In the genomic region with DNA sequence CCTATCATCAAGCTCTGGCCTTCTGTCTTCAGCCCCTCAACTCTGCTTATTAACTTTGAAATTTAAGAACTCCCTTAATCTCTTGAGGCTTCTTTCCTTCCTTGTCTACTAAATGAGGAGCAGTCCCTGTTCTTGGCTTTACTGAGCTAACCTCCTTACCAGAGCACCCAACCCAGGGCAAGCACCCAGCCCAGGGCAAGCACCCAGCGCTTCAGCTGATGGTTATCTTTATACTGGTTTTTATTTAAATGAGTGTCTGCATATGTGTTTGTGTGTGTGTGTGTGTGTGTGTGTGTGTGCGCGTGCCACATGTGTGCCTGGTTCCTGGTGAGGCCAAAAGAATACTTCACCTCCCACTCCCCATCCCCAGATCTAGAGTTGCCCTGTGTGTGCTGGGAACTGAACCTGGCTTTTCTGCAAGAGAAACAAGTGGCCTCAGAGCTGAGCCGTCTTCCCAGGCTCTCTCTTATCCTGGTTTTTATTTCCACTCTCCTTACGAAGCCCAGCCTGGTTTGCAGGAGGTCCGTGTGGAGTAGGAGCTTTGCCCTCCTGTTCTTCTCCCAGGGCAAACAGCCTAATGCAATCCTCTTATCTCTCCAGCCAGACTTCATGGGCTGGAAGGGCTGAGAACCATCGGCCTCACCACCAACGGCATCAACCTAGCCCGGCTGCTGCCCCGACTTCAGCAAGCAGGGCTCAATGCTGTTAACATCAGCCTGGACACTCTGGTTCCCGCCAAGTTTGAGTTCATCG, we compare ENCODE assay signal across 12 mouse cellular contexts. TPM values are rescaled to one million over a fixed set of nuclear protein-coding genes. Genes with fewer than 3 reads are reported as not detected.
DNase-seq lines count a peak whose midpoint lies in the region; ATAC-seq and TF ChIP-seq lines count a peak whose summit lies in the region.
"Had no signal": no experiment of that assay in that cellular context is flagged by ENCODE, and none has a peak within 500 bp of the region (broad histone marks: within the 10 kb centered on the region; RNA-seq: fewer than 3 reads in every experiment).

No protein-coding gene starts in this region.

- H3K4me1 ChIP-seq in liver, embryonic 14.5 days (replicated peaks; ENCODE audit: control insufficient read depth in 2 of 2, insufficient read depth in 2 of 2, low read length in 1 of 2): peaks cover 48 to 59% of the 10 kb centered on the region in 2 experiments
- no peaks in the 10 kb centered on the region; the same call in 1 of the 2 replicates for H3K4me1 ChIP-seq in stomach, embryonic 16.5 days (ENCODE audit: control insufficient read depth, insufficient read depth, low read length)

- intact Hi-C loops in heart, postnatal 14 days (cut with DNase I): no loop called here

- H3K9me3 ChIP-seq in liver, embryonic 14.5 days (ENCODE audit: control insufficient read depth, low read length): no peaks in the 10 kb centered on the region; the same call in none of the 2 replicates
- H3K9me3 ChIP-seq in stomach, embryonic 16.5 days (replicated peaks; ENCODE audit: control insufficient read depth, low read length): no peaks in the 10 kb centered on the region

- no peaks in the 10 kb centered on the region for H3K27me3 ChIP-seq in liver, embryonic 14.5 days (ENCODE audit: control insufficient read depth, insufficient read depth, low read length)
- no peaks in the 10 kb centered on the region for H3K27me3 ChIP-seq in stomach, embryonic 16.5 days (ENCODE audit: control insufficient read depth, insufficient read depth, low read length)

- peak overlapping the region; percentile 45 to 52 for H3K4me3 ChIP-seq in liver, embryonic 14.5 days (ENCODE audit: insufficient read depth in 1 of 2, low read depth in 2 of 2, low read length in 2 of 2)
- H3K4me3 ChIP-seq in stomach, embryonic 16.5 days (replicated peaks; ENCODE audit: low read length): no peak overlapping the region
- H3K4me3 ChIP-seq: layer of hippocampus, adult 2 months had no signal

- ATAC-seq in liver, embryonic 14.5 days (ENCODE audit: insufficient read depth): peak; percentile 93
- ATAC-seq in stomach, embryonic 16.5 days (ENCODE audit: insufficient read depth, low FRiP score): peak; percentile 56; the same call in 1 of the 2 replicates
- ATAC-seq: forebrain, embryonic 16.5 days had no signal

- H3K9ac ChIP-seq in liver, embryonic 14.5 days (replicated peaks): peak overlapping the region; percentile 64
- H3K9ac ChIP-seq in stomach, embryonic 16.5 days (ENCODE audit: low read length): no peak overlapping the region

- peak; percentile 89 for TF ChIP-seq EP300 in liver, embryonic 14.5 days (IDR thresholded peaks at IDR 0.05; ENCODE audit: low read depth)

- no peak for TF ChIP-seq CTCF in liver, embryonic 14.5 days (IDR thresholded peaks at IDR 0.05; ENCODE audit: low read depth)

- H3K36me3 ChIP-seq in liver, embryonic 14.5 days (replicated peaks; ENCODE audit: control insufficient read depth, insufficient read depth, low read depth): peaks cover 42% of the 10 kb centered on the region
- peaks cover 22% of the 10 kb centered on the region; the same call in 1 of the 2 replicates for H3K36me3 ChIP-seq in stomach, embryonic 16.5 days (ENCODE audit: control insufficient read depth, insufficient read depth, low read length)

- DNase-seq in heart, adult 11 months: peak; percentile 83
- no peak for DNase-seq in heart, postnatal 14 days
- DNase-seq in spleen, adult 12 weeks (ENCODE audit: low spot score): peak; percentile 57
- no peak for DNase-seq in spleen, adult 18-20 months
- DNase-seq in liver, embryonic 14.5 days (ENCODE audit: low read depth in 3 of 3, low spot score in 3 of 3): peak; percentile 69 to 84 (median 69)
- DNase-seq in left cerebral cortex, adult 8-10 months (ENCODE audit: low spot score in 2 of 2): no peak
- no peak for DNase-seq in gastrocnemius, postnatal 4 days (ENCODE audit: low spot score in 2 of 2)
- DNase-seq: left cerebral cortex, postnatal 4 days had no signal

- H3K4me2 ChIP-seq in liver, embryonic 14.5 days (ENCODE audit: low read depth): peak overlapping the region; percentile 64
- no peak overlapping the region for H3K4me2 ChIP-seq in stomach, embryonic 16.5 days (ENCODE audit: low read depth, low read length)

- WGBS in liver, embryonic 14.5 days (ENCODE audit: insufficient replicate concordance): 12% methylated on average over 12 of the region's 12 CpGs
- WGBS in stomach, embryonic 16.5 days: 65% methylated on average over 12 of the region's 12 CpGs

- peak overlapping the region; percentile 93 for H3K27ac ChIP-seq in liver, embryonic 14.5 days
- no peak overlapping the region for H3K27ac ChIP-seq in stomach, embryonic 16.5 days (ENCODE audit: low read length)
- H3K27ac ChIP-seq: layer of hippocampus, adult 2 months; macrophage had no signal

RNA-seq across cellular contexts. Expression of gene Mocs1, which starts 10.8 kb away (rescaled TPM):
- total RNA-seq in heart, postnatal 14 days (2021): 10 to 100 TPM; 21.8 to 25.1 TPM
- 16.2 and 17.4 TPM in 2 replicates for polyA plus RNA-seq in liver, embryonic 14.5 days (2012; rRNA removed)
- 8.0 and 10.3 TPM in 2 replicates for polyA plus RNA-seq in liver, embryonic 14.5 days (2014; fragmentation: Nextera tagmentation; extraction: Ambion mirVana)
- polyA plus RNA-seq in stomach, embryonic 16.5 days (2015; fragmentation: Nextera tagmentation; extraction: Ambion mirVana): 7.3 and 8.2 TPM in 2 replicates
- total RNA-seq in left cerebral cortex, adult 8-10 months (2022): 10 to 100 TPM; 11.7 to 20.4 (median 16.0) TPM
- total RNA-seq in gastrocnemius, postnatal 4 days (2021): 10 to 100 TPM; 20.3 to 20.8 TPM

Comparison
In these comparisons a context has a peak if more than half of its experiments do, and no peak if none do; other contexts are left out.
1. DNase-seq: peak in heart, adult 11 months (single experiment), spleen, adult 12 weeks (single experiment) and liver, embryonic 14.5 days (3 of 3); none in heart, postnatal 14 days (0 of 2), spleen, adult 18-20 months (0 of 2), left cerebral cortex, adult 8-10 months (0 of 2) and gastrocnemius, postnatal 4 days (0 of 2).